Mouse (Mus musculus) liver, postnatal 0 days (tissue): ENCODE results near the gene Pcx. TPM values are rescaled to one million over a fixed set of nuclear protein-coding genes. Genes with fewer than 3 reads are reported as not detected.
A peak's percentile ranks its signal among the peaks of the same experiment; 100 is the strongest.
"Not testable (repeated sequence)": the region's sequence is repeated elsewhere in the genome, so short reads cannot be mapped to it uniquely, and the experiment has no call there.

Experiments used
- ATAC-seq: fragments of 200-750 bp; cut with Nextera tagmentation; 2 replicates; pipeline ENCODE4 v1.8.0; 2017; ENCODE audit warnings: mild to moderate bottlenecking, moderate library complexity
- DNase-seq: peaks from one replicate; pipeline ENCODE4 v3.0.0-alpha.2; 2016
- H3K27ac ChIP-seq: fragments of 300-500 bp; sonication (generic); 2 replicates; pipeline ENCODE4 v1.5.1; 2014; ENCODE audit warnings: antibody characterized with exemption, moderate library complexity, mild to moderate bottlenecking, low read depth
- H3K27me3 ChIP-seq: fragments of 300-500 bp; sonication (generic); 2 replicates; pipeline ENCODE4 v1.6.1; 2014; ENCODE audit warnings: low read length, control low read depth, mixed read lengths; ENCODE audit not compliant: insufficient read depth
- H3K36me3 ChIP-seq: fragments of 300-500 bp; sonication (generic); replicated peaks from 2 replicates; pipeline ENCODE4 v1.6.1; 2014; ENCODE audit warnings: mild to moderate bottlenecking, control low read depth, low read length, moderate library complexity, mixed read lengths; ENCODE audit not compliant: insufficient read depth
- H3K4me1 ChIP-seq: fragments of 300-500 bp; sonication (generic); 2 replicates; pipeline ENCODE4 v1.6.1; 2014; ENCODE audit warnings: antibody characterized with exemption, mild to moderate bottlenecking, control low read depth; ENCODE audit not compliant: insufficient read depth
- H3K4me2 ChIP-seq: fragments of 300-500 bp; sonication (generic); 2 replicates; pipeline ENCODE4 v1.6.1; 2014; ENCODE audit warnings: low read depth, mild to moderate bottlenecking, low read length, moderate library complexity, mixed read lengths
- H3K4me3 ChIP-seq: fragments of 300-500 bp; sonication (generic); 2 replicates; pipeline ENCODE4 v1.5.1; 2014; ENCODE audit warnings: low read depth, low read length
- H3K9ac ChIP-seq: fragments of 300-500 bp; sonication (generic); replicated peaks from 2 replicates; pipeline ENCODE4 v1.6.1; 2014; ENCODE audit warnings: mild to moderate bottlenecking, moderate library complexity
- H3K9me3 ChIP-seq: fragments of 300-500 bp; sonication (generic); 2 replicates; pipeline ENCODE4 v1.6.1; 2016; ENCODE audit warnings: mild to moderate bottlenecking, control low read depth, low read length, mixed read lengths
- CTCF ChIP-seq: sonication (generic); IDR thresholded peaks from 2 replicates; pipeline ENCODE4 v1.5.1; 2016; ENCODE audit warnings: antibody characterized with exemption, low read depth
- EP300 ChIP-seq: IDR thresholded peaks from 2 replicates; pipeline ENCODE4 v1.6.1; 2016; ENCODE audit warnings: antibody characterized with exemption, low read depth, mild to moderate bottlenecking
- WGBS: fragments of 180-500 bp; shearing (Covaris S2); extraction: QIAGEN DNeasy Blood & Tissue Kit; methylation state at CpG from one replicate; pipeline ENCODE4 v1.1.7; 2014; ENCODE audit not compliant: insufficient replicate concordance; 5-methylcytosine and 5-hydroxymethylcytosine counted together
- polyA plus RNA-seq: library from polyadenylated mRNA; unstranded; fragments of >200 nt; fragmentation: Nextera tagmentation; extraction: Ambion mirVana; gene quantifications from 2 replicates; pipeline ENCODE4 v1.2.1, GENCODE M21; 2015

Gene Pcx
- polyA plus RNA-seq, 1 experiment from 2014 or later: 283 TPM

DNA sequence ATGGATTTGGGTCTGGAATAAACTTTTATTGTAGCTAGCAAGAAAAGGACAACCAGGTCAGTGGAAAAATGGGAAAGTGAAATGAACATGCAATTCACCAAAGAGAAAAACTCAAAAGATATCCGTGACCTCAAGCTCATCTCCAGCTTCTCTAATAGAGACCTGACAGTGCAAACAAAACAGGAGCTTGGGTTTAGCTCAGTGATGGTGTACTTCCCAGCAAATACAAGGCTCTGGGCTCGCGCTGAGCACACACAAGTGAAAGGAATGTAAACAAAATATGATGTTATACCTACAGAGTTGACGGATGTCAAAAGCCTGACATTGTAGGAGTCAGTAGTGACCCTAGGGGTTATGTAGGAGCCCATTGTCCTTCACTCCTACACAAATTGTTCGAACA, 69.0 kb downstream of the Pcx start:
- TF ChIP-seq EP300 (no peak), CTCF (no peak)
- 0 out of 2 replicates have a peak overlapping the region, but pooled peaks have one; percentile 4 for H3K9ac ChIP-seq
- no peak overlapping the region for H3K4me3 ChIP-seq
- H3K27ac ChIP-seq: peak overlapping the region; percentile 70
- no peaks in the 10 kb centered on the region for H3K9me3 ChIP-seq
- ATAC-seq: peak; percentile 75
- no peak for DNase-seq
- no peaks in the 10 kb centered on the region for H3K27me3 ChIP-seq
- H3K4me1 ChIP-seq: peaks cover 4% of the 10 kb centered on the region
- H3K4me2 ChIP-seq: no peak overlapping the region
- no peaks in the 10 kb centered on the region for H3K36me3 ChIP-seq
- 57% methylated on average over 5 of the region's 5 CpGs for WGBS

GRCm38 (mm10) chr19:4583856-4584255, 73.6 kb downstream of the Pcx start:
- 64% methylated on average over 2 of the region's 2 CpGs for WGBS
- no peak overlapping the region for H3K4me2 ChIP-seq
- H3K4me3 ChIP-seq: no peak overlapping the region
- no peaks in the 10 kb centered on the region for H3K36me3 ChIP-seq
- ATAC-seq: no peak
- no peak for DNase-seq
- H3K9me3 ChIP-seq: no peaks in the 10 kb centered on the region
- H3K4me1 ChIP-seq: no peaks in the 10 kb centered on the region; the same call in 1 of the 2 replicates
- no peak overlapping the region for H3K9ac ChIP-seq
- no peak for TF ChIP-seq CTCF
- no peak overlapping the region for H3K27ac ChIP-seq
- H3K27me3 ChIP-seq: no peaks in the 10 kb centered on the region

- ATAC-seq, H3K9me3 ChIP-seq, DNase-seq, H3K27ac ChIP-seq, H3K36me3 ChIP-seq, H3K27me3 ChIP-seq, H3K4me3 ChIP-seq, H3K4me1 ChIP-seq, H3K4me2 ChIP-seq, H3K9ac ChIP-seq: not testable (repeated sequence)
Observed at GRCm38 (mm10) chr19:4586783-4587182, 76.5 kb downstream of the Pcx start.

DNA sequence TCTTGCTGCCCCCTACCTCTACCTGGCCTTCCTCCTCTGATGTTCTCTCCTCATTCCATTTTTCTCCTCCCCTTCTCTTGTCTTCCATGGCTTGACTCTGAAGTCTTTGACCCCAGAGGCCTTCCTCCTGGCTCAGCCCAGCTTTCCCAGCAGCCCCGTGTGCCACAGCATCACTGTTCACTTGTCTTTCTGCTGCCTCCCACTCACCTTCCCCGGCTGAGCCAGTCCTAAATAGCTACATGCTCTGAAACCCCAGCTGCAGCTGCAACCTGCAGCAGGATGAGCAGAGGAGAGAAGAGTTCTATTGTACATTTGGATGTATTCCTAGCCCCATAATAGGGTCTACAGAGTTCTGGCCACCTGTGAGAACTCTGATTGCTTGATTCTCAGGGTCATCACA, 77.2 kb downstream of the Pcx start:
- Histone ChIP-seq H3K36me3 (no peaks in the 10 kb centered on the region), H3K9ac (no peak overlapping the region), H3K4me1 (peaks cover 6% of the 10 kb centered on the region), H3K4me3 (no peak overlapping the region), H3K27ac (peak overlapping the region; percentile 70), H3K9me3 (no peaks in the 10 kb centered on the region), H3K4me2 (no peak overlapping the region), H3K27me3 (no peaks in the 10 kb centered on the region)
- ATAC-seq: no peak
- no peak for DNase-seq
- TF ChIP-seq CTCF (no peak), EP300 (no peak)
- WGBS: 66% methylated on average over 2 of the region's 2 CpGs

DNA sequence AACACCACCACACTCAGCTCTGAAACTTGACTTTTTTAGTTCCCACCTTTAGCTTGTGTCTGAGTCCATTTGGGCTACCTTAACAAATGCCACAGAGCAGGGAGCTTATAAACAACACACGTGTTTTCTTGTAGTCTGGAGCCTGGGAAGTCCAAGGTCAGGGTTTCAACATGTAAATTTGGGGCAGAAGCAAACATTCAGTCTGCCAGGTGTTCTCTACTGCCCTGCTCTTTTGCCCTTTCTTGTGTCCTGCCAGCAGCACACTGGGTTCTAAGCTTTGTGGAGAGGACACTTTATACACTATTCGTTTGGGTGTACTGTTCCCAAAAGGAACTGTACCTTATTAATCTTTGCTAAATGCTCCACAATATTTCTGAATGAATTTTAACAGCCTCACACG, 78.2 kb downstream of the Pcx start:
- no peak for DNase-seq
- 47% methylated on average over 3 of the region's 3 CpGs for WGBS
- Histone ChIP-seq H3K9ac (no peak overlapping the region), H3K9me3 (no peaks in the 10 kb centered on the region), H3K4me3 (no peak overlapping the region), H3K4me1 (peaks cover 6% of the 10 kb centered on the region), H3K4me2 (no peak overlapping the region), H3K27ac (peak overlapping the region; percentile 85), H3K36me3 (no peaks in the 10 kb centered on the region), H3K27me3 (no peaks in the 10 kb centered on the region)
- TF ChIP-seq CTCF (no peak), EP300 (peak; percentile 79)
- ATAC-seq: peak; percentile 84

DNA sequence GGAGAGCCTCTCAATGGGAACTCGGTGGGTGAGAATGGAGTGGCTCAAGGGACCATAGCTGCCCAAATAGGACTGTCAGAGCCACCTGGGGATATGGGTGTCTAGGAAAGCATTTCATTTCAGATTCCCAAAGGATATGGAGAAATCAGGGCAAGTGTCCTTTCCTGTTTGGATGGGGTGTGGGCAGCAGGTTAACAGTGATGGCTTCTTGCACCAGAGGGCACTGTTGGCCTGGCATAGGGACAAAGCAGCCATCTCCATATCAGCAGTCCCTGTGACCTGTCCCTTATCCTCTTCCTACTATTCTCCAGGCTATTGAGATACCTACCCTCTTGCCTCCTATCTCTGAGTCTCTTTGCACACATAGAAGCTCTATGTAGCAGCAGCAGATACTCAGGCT, 78.8 kb downstream of the Pcx start:
- WGBS: 74% methylated on average over 1 of the region's 1 CpGs
- peak; percentile 43 for ATAC-seq
- Histone ChIP-seq H3K9ac (no peak overlapping the region; the same call in 1 of the 2 replicates), H3K27ac (peak overlapping the region; percentile 85), H3K27me3 (no peaks in the 10 kb centered on the region), H3K4me2 (no peak overlapping the region), H3K9me3 (no peaks in the 10 kb centered on the region), H3K4me3 (no peak overlapping the region), H3K4me1 (peaks cover 6% of the 10 kb centered on the region), H3K36me3 (no peaks in the 10 kb centered on the region)
- peak; percentile 48 for DNase-seq
- no peak for TF ChIP-seq EP300
- peak; percentile 65 for TF ChIP-seq CTCF

GRCm38 (mm10) chr19:4590025-4590424, 79.8 kb downstream of the Pcx start:
- 81% methylated on average over 3 of the region's 3 CpGs for WGBS
- Histone ChIP-seq H3K4me2 (no peak overlapping the region), H3K36me3 (no peaks in the 10 kb centered on the region), H3K9ac (peak overlapping the region; percentile 1; the same call in 1 of the 2 replicates), H3K4me3 (no peak overlapping the region), H3K9me3 (no peaks in the 10 kb centered on the region), H3K27me3 (no peaks in the 10 kb centered on the region), H3K27ac (no peak overlapping the region; the same call in 1 of the 2 replicates), H3K4me1 (peaks cover 6% of the 10 kb centered on the region)
- ATAC-seq: no peak
- TF ChIP-seq EP300 (no peak), CTCF (no peak)
- DNase-seq: no peak
